Mouse (Mus musculus) adrenal gland, adult (tissue): ENCODE data around the gene Wdr49.

Experiments
- DNase-seq, 2 experiments: peaks; one replicate each; pipeline ENCODE4 v3.0.0; 2022 to 2023; ENCODE audit warnings: low spot score in 1 of 2; ENCODE audit not compliant: inconsistent age in 2 of 2

The Wdr49 gene

GRCm38 (mm10) chr3:75482056-75482455 is at the start of gene Wdr49:
Wdr49 (minus strand) TSS chr3:75482156.
- no peak for DNase-seq

GRCm38 (mm10) chr3:75531074-75531473 is 49.1 kb upstream of the Wdr49 start:
- peak in 1 of 2 experiments; percentile 36 for DNase-seq

- DNase-seq, result no peak
Observed at GRCm38 (mm10) chr3:75522527-75522926, 40.6 kb upstream of the Wdr49 start.

- no peak for DNase-seq
Observed at GRCm38 (mm10) chr3:75521314-75521713, 39.4 kb upstream of the Wdr49 start.

- DNase-seq, result peak; percentile 23 to 67
Observed at GRCm38 (mm10) chr3:75517631-75518250, 35.8 kb upstream of the Wdr49 start.

GRCm38 (mm10) chr3:75498961-75499960 is 17.3 kb upstream of the Wdr49 start:
- DNase-seq, result no peak

GRCm38 (mm10) chr3:75492913-75493312 is 11.0 kb upstream of the Wdr49 start:
- DNase-seq, result no peak

GRCm38 (mm10) chr3:75475106-75475505 is 6.8 kb downstream of the Wdr49 start:
- DNase-seq, result no peak

- DNase-seq, result no peak
Observed at GRCm38 (mm10) chr3:75474657-75475056, 7.3 kb downstream of the Wdr49 start.

- no peak for DNase-seq
Observed at GRCm38 (mm10) chr3:75468154-75468553, 13.8 kb downstream of the Wdr49 start.

GRCm38 (mm10) chr3:75430564-75431181 is 51.3 kb downstream of the Wdr49 start:
- no peak for DNase-seq

GRCm38 (mm10) chr3:75395918-75396317 is 86.0 kb downstream of the Wdr49 start:
- no peak for DNase-seq

- no peak for DNase-seq
Observed at GRCm38 (mm10) chr3:75395121-75395895, 86.6 kb downstream of the Wdr49 start.

- DNase-seq, result no peak
Observed at GRCm38 (mm10) chr3:75394487-75394886, 87.5 kb downstream of the Wdr49 start.

GRCm38 (mm10) chr3:75381776-75382175 is 100.2 kb downstream of the Wdr49 start:
- DNase-seq, result peak in 1 of 2 experiments; percentile 39

GRCm38 (mm10) chr3:75353972-75354371 is 128.0 kb downstream of the Wdr49 start:
- peak in 1 of 2 experiments; percentile 5 for DNase-seq

- DNase-seq, result no peak
Observed at GRCm38 (mm10) chr3:75337196-75337595, 144.8 kb downstream of the Wdr49 start.

- DNase-seq, result no peak
Observed at GRCm38 (mm10) chr3:75320999-75321398, 161.0 kb downstream of the Wdr49 start.

- no peak for DNase-seq
Observed at GRCm38 (mm10) chr3:75308861-75309260, 173.1 kb downstream of the Wdr49 start.

GRCm38 (mm10) chr3:75308228-75308627 is 173.7 kb downstream of the Wdr49 start:
- DNase-seq, result no peak

GRCm38 (mm10) chr3:75305584-75305983 is 176.4 kb downstream of the Wdr49 start:
- DNase-seq, result no peak
